Mouse (Mus musculus): ENCODE data around the gene Stat1. TPM values are rescaled to one million over a fixed set of nuclear protein-coding genes. Genes with fewer than 3 reads are reported as not detected.

Gene Stat1
- polyA plus RNA-seq, 1 experiment = 9.0 TPM

- no peak for TF ChIP-seq CTCF (IDR thresholded peaks at IDR 0.05; ENCODE audit: borderline replicate concordance, extremely low read depth, insufficient read depth, insufficient read length)
- TF ChIP-seq POLR2A (IDR thresholded peaks at IDR 0.05; ENCODE audit: borderline replicate concordance, extremely low read depth, insufficient read depth, insufficient read length, poor library complexity, severe bottlenecking) = no peak
- no peak for DNase-seq (ENCODE audit: low read depth)
Measured at GRCm38 (mm10) chr1:52166652-52167220, 47.5 kb downstream of the Stat1 start.

- no peak for DNase-seq (ENCODE audit: low read depth)
- no peak for TF ChIP-seq POLR2A (IDR thresholded peaks at IDR 0.05; ENCODE audit: borderline replicate concordance, extremely low read depth, insufficient read depth, insufficient read length, poor library complexity, severe bottlenecking)
- TF ChIP-seq CTCF (IDR thresholded peaks at IDR 0.05; ENCODE audit: borderline replicate concordance, extremely low read depth, insufficient read depth, insufficient read length) = peak; percentile 60; the same call in 1 of the 2 replicates
Measured at GRCm38 (mm10) chr1:52170057-52170456, 50.8 kb downstream of the Stat1 start.

- no peak for DNase-seq (ENCODE audit: low read depth)
- no peak for TF ChIP-seq POLR2A (IDR thresholded peaks at IDR 0.05; ENCODE audit: borderline replicate concordance, extremely low read depth, insufficient read depth, insufficient read length, poor library complexity, severe bottlenecking)
Measured at GRCm38 (mm10) chr1:52170747-52171146, 51.5 kb downstream of the Stat1 start.

GRCm38 (mm10) chr1:52171271-52171670 is 52.0 kb downstream of the Stat1 start:
- no peak for DNase-seq (ENCODE audit: low read depth)
- TF ChIP-seq POLR2A (IDR thresholded peaks at IDR 0.05; ENCODE audit: borderline replicate concordance, extremely low read depth, insufficient read depth, insufficient read length, poor library complexity, severe bottlenecking) = no peak
- TF ChIP-seq CTCF (IDR thresholded peaks at IDR 0.05; ENCODE audit: borderline replicate concordance, extremely low read depth, insufficient read depth, insufficient read length) = no peak

- TF ChIP-seq CTCF (IDR thresholded peaks at IDR 0.05; ENCODE audit: borderline replicate concordance, extremely low read depth, insufficient read depth, insufficient read length) (no peak), POLR2A (IDR thresholded peaks at IDR 0.05; ENCODE audit: borderline replicate concordance, extremely low read depth, insufficient read depth, insufficient read length, poor library complexity, severe bottlenecking) (no peak)
- no peak for DNase-seq (ENCODE audit: low read depth)
Measured at GRCm38 (mm10) chr1:52175321-52175720, 56.1 kb downstream of the Stat1 start.

GRCm38 (mm10) chr1:52175983-52176382 is 56.7 kb downstream of the Stat1 start:
- no peak for TF ChIP-seq POLR2A (IDR thresholded peaks at IDR 0.05; ENCODE audit: borderline replicate concordance, extremely low read depth, insufficient read depth, insufficient read length, poor library complexity, severe bottlenecking)
- TF ChIP-seq CTCF (IDR thresholded peaks at IDR 0.05; ENCODE audit: borderline replicate concordance, extremely low read depth, insufficient read depth, insufficient read length) = no peak
- DNase-seq (ENCODE audit: low read depth) = peak; percentile 39

- TF ChIP-seq POLR2A (IDR thresholded peaks at IDR 0.05; ENCODE audit: borderline replicate concordance, extremely low read depth, insufficient read depth, insufficient read length, poor library complexity, severe bottlenecking) = no peak
- TF ChIP-seq CTCF (IDR thresholded peaks at IDR 0.05; ENCODE audit: borderline replicate concordance, extremely low read depth, insufficient read depth, insufficient read length) = no peak
- no peak for DNase-seq (ENCODE audit: low read depth)
Measured at GRCm38 (mm10) chr1:52176999-52177398, 57.8 kb downstream of the Stat1 start.

- no peak for DNase-seq (ENCODE audit: low read depth)
- TF ChIP-seq POLR2A (IDR thresholded peaks at IDR 0.05; ENCODE audit: borderline replicate concordance, extremely low read depth, insufficient read depth, insufficient read length, poor library complexity, severe bottlenecking) (no peak), CTCF (IDR thresholded peaks at IDR 0.05; ENCODE audit: borderline replicate concordance, extremely low read depth, insufficient read depth, insufficient read length) (no peak)
Measured at GRCm38 (mm10) chr1:52179939-52180568, 60.8 kb downstream of the Stat1 start.

GRCm38 (mm10) chr1:52181994-52182393 is 62.8 kb downstream of the Stat1 start:
- DNase-seq (ENCODE audit: low read depth) = no peak
- TF ChIP-seq POLR2A (IDR thresholded peaks at IDR 0.05; ENCODE audit: borderline replicate concordance, extremely low read depth, insufficient read depth, insufficient read length, poor library complexity, severe bottlenecking) (no peak), CTCF (IDR thresholded peaks at IDR 0.05; ENCODE audit: borderline replicate concordance, extremely low read depth, insufficient read depth, insufficient read length) (no peak)

- peak; percentile 14 for DNase-seq (ENCODE audit: low read depth)
- TF ChIP-seq POLR2A (IDR thresholded peaks at IDR 0.05; ENCODE audit: borderline replicate concordance, extremely low read depth, insufficient read depth, insufficient read length, poor library complexity, severe bottlenecking) (no peak), CTCF (IDR thresholded peaks at IDR 0.05; ENCODE audit: borderline replicate concordance, extremely low read depth, insufficient read depth, insufficient read length) (no peak)
Measured at GRCm38 (mm10) chr1:52182992-52183391, 63.8 kb downstream of the Stat1 start.

Other genes starting within 250 kb of the Stat1 start
- gene Myo1b, start 203.4 kb upstream of the Stat1 start, polyA plus RNA-seq (2012; rRNA removed) = 57.9 and 59.1 TPM in 2 replicates
- 0.38 and 0.42 TPM in 2 replicates for gene Stat4, start 132.3 kb upstream of the Stat1 start, polyA plus RNA-seq (2012; rRNA removed)
- gene Gls, start 113.8 kb downstream of the Stat1 start, polyA plus RNA-seq (2012; rRNA removed) = 158 and 163 TPM in 2 replicates

Data from brain, embryonic 14.5 days (tissue).